Mouse (Mus musculus) intestine, embryonic 15.5 days (tissue): ENCODE measurements around the gene Plscr4. TPM values are rescaled to one million over a fixed set of nuclear protein-coding genes. Genes with fewer than 3 reads are reported as not detected.

Source experiments
- ATAC-seq: fragments of 200-750 bp; cut with Nextera tagmentation; 2 replicates; pipeline ENCODE4 v1.8.0; 2017; ENCODE audit warnings: moderate TSS enrichment, moderate library complexity
- H3K27ac ChIP-seq: fragments of 300-500 bp; sonication (generic); 2 replicates; pipeline ENCODE4 v1.5.1; 2015; ENCODE audit warnings: mild to moderate bottlenecking, inconsistent platforms
- H3K27me3 ChIP-seq: fragments of 300-500 bp; sonication (generic); replicated peaks from 2 replicates; pipeline ENCODE4 v1.6.1; 2015; ENCODE audit warnings: inconsistent platforms
- H3K36me3 ChIP-seq: fragments of 300-500 bp; sonication (generic); 2 replicates; pipeline ENCODE4 v1.6.1; 2015; ENCODE audit warnings: inconsistent platforms
- H3K4me1 ChIP-seq: fragments of 300-500 bp; sonication (generic); replicated peaks from 2 replicates; pipeline ENCODE4 v1.6.1; 2015; ENCODE audit warnings: inconsistent platforms
- H3K4me2 ChIP-seq: fragments of 300-500 bp; sonication (generic); replicated peaks from 2 replicates; pipeline ENCODE4 v1.6.1; 2015; ENCODE audit warnings: mild to moderate bottlenecking, inconsistent platforms
- H3K4me3 ChIP-seq: fragments of 300-500 bp; sonication (generic); replicated peaks from 2 replicates; pipeline ENCODE4 v1.5.1; 2015; ENCODE audit warnings: inconsistent platforms
- H3K9ac ChIP-seq: fragments of 300-500 bp; sonication (generic); 2 replicates; pipeline ENCODE4 v1.6.1; 2015; ENCODE audit warnings: inconsistent platforms
- H3K9me3 ChIP-seq: fragments of 300-500 bp; sonication (generic); 2 replicates; pipeline ENCODE4 v1.6.1; 2016; ENCODE audit warnings: inconsistent platforms
- WGBS: fragments of 180-500 bp; shearing (Covaris S2); methylation state at CpG from one replicate; pipeline ENCODE4 v1.1.7; 2015; 5-methylcytosine and 5-hydroxymethylcytosine counted together
- polyA plus RNA-seq: library from polyadenylated mRNA; unstranded; fragments of >200 nt; fragmentation: Nextera tagmentation; extraction: Ambion mirVana; gene quantifications from 2 replicates; pipeline ENCODE4 v1.2.1, GENCODE M21; 2015

The Plscr4 gene
- polyA plus RNA-seq, 1 experiment from 2014 or later, result 6.5 TPM

DNA sequence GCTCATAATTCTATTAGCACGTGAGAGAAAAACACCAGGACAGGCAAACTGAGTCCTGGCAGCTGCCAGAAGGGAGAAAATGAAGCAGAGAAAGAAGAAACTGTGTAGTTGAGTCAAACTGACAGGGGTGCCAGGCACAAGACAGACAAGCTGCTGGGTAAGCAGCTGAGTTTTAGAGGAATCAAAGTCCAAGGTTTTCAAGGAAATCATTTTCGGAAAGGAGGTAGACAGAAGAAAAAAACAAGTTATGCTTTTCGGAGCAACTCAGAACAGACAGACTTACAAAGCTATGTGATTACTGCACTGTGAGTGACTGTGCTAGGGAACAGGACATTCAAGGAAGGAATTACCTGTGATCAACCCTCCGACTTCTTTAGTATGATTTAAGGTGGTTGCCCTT lies 67.3 kb downstream of the Plscr4 start:
- Histone ChIP-seq H3K4me1 (no peaks in the 10 kb centered on the region), H3K9me3 (no peaks in the 10 kb centered on the region), H3K4me3 (no peak overlapping the region), H3K27ac (no peak overlapping the region), H3K9ac (no peak overlapping the region), H3K27me3 (no peaks in the 10 kb centered on the region), H3K4me2 (no peak overlapping the region), H3K36me3 (no peaks in the 10 kb centered on the region)
- no peak for ATAC-seq
- WGBS, result 79% methylated on average over 4 of the region's 4 CpGs

DNA sequence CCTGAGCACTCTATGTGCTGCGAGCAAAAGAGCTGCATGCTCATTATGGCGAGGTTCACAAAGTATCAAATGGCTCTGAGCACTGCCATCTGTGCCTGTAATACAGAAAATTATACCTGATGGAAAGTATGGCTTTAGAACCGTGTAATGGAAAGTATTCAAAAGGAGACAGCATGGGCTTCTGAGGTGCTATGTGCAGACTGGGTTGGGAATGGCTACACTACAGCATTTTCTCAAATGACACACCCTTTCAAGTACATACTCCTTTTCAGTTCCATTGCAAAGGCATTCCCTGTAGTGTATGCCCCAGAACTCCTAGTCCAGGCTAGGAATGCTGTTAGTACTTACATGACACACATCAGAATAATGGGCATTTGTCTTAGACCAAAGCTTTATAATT lies 72.9 kb downstream of the Plscr4 start:
- no peaks in the 10 kb centered on the region for H3K4me1 ChIP-seq
- no peaks in the 10 kb centered on the region for H3K9me3 ChIP-seq
- no peak overlapping the region for H3K4me3 ChIP-seq
- H3K4me2 ChIP-seq, result no peak overlapping the region
- 80% methylated on average over 3 of the region's 3 CpGs for WGBS
- H3K36me3 ChIP-seq, result no peaks in the 10 kb centered on the region
- H3K27me3 ChIP-seq, result no peaks in the 10 kb centered on the region
- ATAC-seq, result no peak
- H3K27ac ChIP-seq, result no peak overlapping the region
- no peak overlapping the region for H3K9ac ChIP-seq

DNA sequence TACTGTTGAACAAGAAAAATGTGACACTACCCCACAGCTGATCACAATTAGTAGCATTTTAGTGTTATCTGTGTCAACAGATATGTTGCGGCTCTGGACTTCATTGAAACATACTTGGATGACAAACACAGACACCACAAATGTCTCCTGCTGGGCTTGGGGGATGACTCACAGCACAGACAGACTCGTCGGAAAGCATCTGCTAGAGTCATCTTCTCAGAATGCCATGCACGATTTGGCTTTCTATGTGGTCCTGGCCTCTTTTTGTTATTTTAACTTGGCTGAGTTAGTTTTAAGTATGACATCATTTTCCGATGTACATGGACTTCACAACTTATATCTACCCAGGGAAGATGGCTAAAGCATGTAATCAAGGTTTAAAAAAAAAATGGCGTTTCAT lies 80.6 kb downstream of the Plscr4 start:
- no peaks in the 10 kb centered on the region for H3K27me3 ChIP-seq
- no peaks in the 10 kb centered on the region for H3K36me3 ChIP-seq
- WGBS, result 60% methylated on average over 6 of the region's 6 CpGs
- H3K27ac ChIP-seq, result no peak overlapping the region
- H3K9me3 ChIP-seq, result no peaks in the 10 kb centered on the region
- no peak overlapping the region for H3K4me2 ChIP-seq
- ATAC-seq, result no peak
- no peak overlapping the region for H3K9ac ChIP-seq
- no peak overlapping the region for H3K4me3 ChIP-seq
- H3K4me1 ChIP-seq, result no peaks in the 10 kb centered on the region

DNA sequence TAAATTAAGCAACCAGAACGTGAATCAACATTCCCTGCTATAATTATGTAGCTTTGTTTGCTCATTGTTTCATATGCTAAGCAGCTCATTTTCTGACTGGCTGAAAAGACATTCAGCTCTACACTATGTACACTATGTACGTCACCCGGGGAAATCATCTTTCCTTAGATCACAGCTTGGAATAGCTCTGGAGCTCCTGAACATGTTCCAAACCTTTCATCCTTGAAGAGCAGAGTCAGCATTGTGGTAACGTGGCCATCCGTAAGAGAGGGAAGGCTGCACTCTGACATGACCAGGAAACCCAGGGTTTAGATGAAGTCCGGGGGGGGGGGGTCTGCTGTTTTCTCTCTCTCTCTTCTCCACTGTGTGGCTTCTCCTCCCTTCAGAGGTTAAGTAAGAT lies 81.0 kb downstream of the Plscr4 start:
- H3K9me3 ChIP-seq, result no peaks in the 10 kb centered on the region
- no peak overlapping the region for H3K27ac ChIP-seq

More for the DNA sequence above, 81.0 kb downstream of the Plscr4 start:
- Histone ChIP-seq H3K4me2 (no peak overlapping the region), H3K4me1 (0 out of 2 replicates have a peak, but pooled peaks cover 2% of the 10 kb centered on the region), H3K36me3 (no peaks in the 10 kb centered on the region), H3K9ac (no peak overlapping the region), H3K27me3 (no peaks in the 10 kb centered on the region), H3K4me3 (no peak overlapping the region)
- 67% methylated on average over 6 of the region's 6 CpGs for WGBS
- ATAC-seq, result no peak

Other genes with a start within 250 kb of the Plscr4 start
- 95.1 and 108 TPM in 2 replicates for gene Plscr1, start 207.6 kb upstream of the Plscr4 start, polyA plus RNA-seq
- 1.3 TPM in 2 replicates for gene Plscr2, start 181.8 kb upstream of the Plscr4 start, polyA plus RNA-seq
- not detected in 2 replicates for gene 1700057G04Rik, start 148.0 kb upstream of the Plscr4 start, polyA plus RNA-seq
- 48.1 and 53.8 TPM in 2 replicates for gene Plod2, start 84.8 kb downstream of the Plscr4 start, polyA plus RNA-seq